In genomic region chr10:21695185-21695584, GRCm38 (mm10) we compare ENCODE assay signal across 11 mouse cellular contexts.
DNase-seq lines count a peak whose midpoint lies in the region; ATAC-seq lines count a peak whose summit lies in the region.
"Had no signal": no experiment of that assay in that cellular context is flagged by ENCODE, and none has a peak within 500 bp of the region (broad histone marks: within the 10 kb centered on the region; RNA-seq: fewer than 3 reads in every experiment).

No protein-coding gene starts in this region.

- no peaks in the 10 kb centered on the region for H3K27me3 ChIP-seq in liver, embryonic 11.5 days (replicated peaks; ENCODE audit: control insufficient read depth, insufficient read depth, low read length)
- H3K27me3 ChIP-seq in hindbrain, embryonic 14.5 days (ENCODE audit: control insufficient read depth, insufficient read depth, low read length): no peaks in the 10 kb centered on the region
- H3K27me3 ChIP-seq in forebrain, embryonic 12.5 days: no peaks in the 10 kb centered on the region

- H3K9me3 ChIP-seq in liver, embryonic 11.5 days (ENCODE audit: control insufficient read depth, low read length): no peaks in the 10 kb centered on the region
- H3K9me3 ChIP-seq in hindbrain, embryonic 14.5 days (ENCODE audit: control insufficient read depth, low read length): no peaks in the 10 kb centered on the region
- no peaks in the 10 kb centered on the region for H3K9me3 ChIP-seq in forebrain, embryonic 12.5 days

- no peak for ATAC-seq in liver, embryonic 11.5 days (replicated peaks; ENCODE audit: low FRiP score)
- ATAC-seq in hindbrain, embryonic 14.5 days (ENCODE audit: low FRiP score): no peak
- no peak for ATAC-seq in forebrain, embryonic 12.5 days (ENCODE audit: low FRiP score)

- H3K4me2 ChIP-seq in liver, embryonic 11.5 days: no peak overlapping the region
- no peak overlapping the region for H3K4me2 ChIP-seq in hindbrain, embryonic 14.5 days (replicated peaks)
- no peak overlapping the region for H3K4me2 ChIP-seq in forebrain, embryonic 12.5 days

- DNase-seq in adrenal gland, adult 2 months: peak; percentile 23
- no peak for DNase-seq in adrenal gland, postnatal 10 days
- DNase-seq in liver: peak; percentile 18
- DNase-seq in liver, embryonic 11.5 days (ENCODE audit: low spot score): no peak
- peak; percentile 17 for DNase-seq in T-cell, adult 2 months (ENCODE audit: low spot score)
- peak; percentile 31 to 50 for DNase-seq in kidney, postnatal 36 days
- DNase-seq in hindbrain, embryonic 14.5 days (ENCODE audit: low spot score): no peak
- DNase-seq: cerebellum, postnatal 14 days; heart, adult 2 months; spleen, adult 18-20 months had no signal

- H3K4me1 ChIP-seq in liver, embryonic 11.5 days (replicated peaks; ENCODE audit: control insufficient read depth, insufficient read depth, low read length): 0 out of 2 replicates have a peak, but pooled peaks cover 3% of the 10 kb centered on the region
- H3K4me1 ChIP-seq in hindbrain, embryonic 14.5 days (replicated peaks; ENCODE audit: control insufficient read depth, insufficient read depth, low read length): no peaks in the 10 kb centered on the region
- no peaks in the 10 kb centered on the region for H3K4me1 ChIP-seq in forebrain, embryonic 12.5 days

- H3K9ac ChIP-seq in liver, embryonic 11.5 days (ENCODE audit: low read depth, low read length): no peak overlapping the region
- no peak overlapping the region for H3K9ac ChIP-seq in hindbrain, embryonic 14.5 days
- no peak overlapping the region for H3K9ac ChIP-seq in forebrain, embryonic 12.5 days

- no peaks in the 10 kb centered on the region for H3K36me3 ChIP-seq in liver, embryonic 11.5 days (ENCODE audit: control insufficient read depth, insufficient read depth, low read length)
- H3K36me3 ChIP-seq in hindbrain, embryonic 14.5 days (replicated peaks; ENCODE audit: control insufficient read depth, insufficient read depth): no peaks in the 10 kb centered on the region
- no peaks in the 10 kb centered on the region for H3K36me3 ChIP-seq in forebrain, embryonic 12.5 days (replicated peaks)

- 41% methylated on average over 5 of the region's 5 CpGs for WGBS in liver, embryonic 11.5 days
- 77% methylated on average over 5 of the region's 5 CpGs for WGBS in hindbrain, embryonic 14.5 days
- WGBS in forebrain, embryonic 12.5 days: 90% methylated on average over 5 of the region's 5 CpGs

- no peak overlapping the region for H3K4me3 ChIP-seq in liver, embryonic 11.5 days (ENCODE audit: low read depth, low read length)
- no peak overlapping the region for H3K4me3 ChIP-seq in hindbrain, embryonic 14.5 days (replicated peaks; ENCODE audit: low read length)
- no peak overlapping the region for H3K4me3 ChIP-seq in forebrain, embryonic 12.5 days (replicated peaks)
- H3K4me3 ChIP-seq: heart, adult 2 months had no signal

- no peak overlapping the region for H3K27ac ChIP-seq in liver, embryonic 11.5 days (ENCODE audit: low read depth, low read length)
- no peak overlapping the region for H3K27ac ChIP-seq in hindbrain, embryonic 14.5 days
- no peak overlapping the region for H3K27ac ChIP-seq in forebrain, embryonic 12.5 days
- H3K27ac ChIP-seq: heart, adult 2 months had no signal

Comparison
In these comparisons a context has a peak if more than half of its experiments do, and no peak if none do; other contexts are left out.
1. DNase-seq: peak in adrenal gland, adult 2 months (single experiment), liver (single experiment), T-cell, adult 2 months (single experiment) and kidney, postnatal 36 days (2 of 2); none in adrenal gland, postnatal 10 days (single experiment), liver, embryonic 11.5 days (single experiment) and hindbrain, embryonic 14.5 days (single experiment).